Mouse (Mus musculus): ENCODE results near the gene Nxph2.
"Not testable (repeated sequence)": the region's sequence is repeated elsewhere in the genome, so short reads cannot be mapped to it uniquely, and the experiment has no call there.

Gene Nxph2

DNA sequence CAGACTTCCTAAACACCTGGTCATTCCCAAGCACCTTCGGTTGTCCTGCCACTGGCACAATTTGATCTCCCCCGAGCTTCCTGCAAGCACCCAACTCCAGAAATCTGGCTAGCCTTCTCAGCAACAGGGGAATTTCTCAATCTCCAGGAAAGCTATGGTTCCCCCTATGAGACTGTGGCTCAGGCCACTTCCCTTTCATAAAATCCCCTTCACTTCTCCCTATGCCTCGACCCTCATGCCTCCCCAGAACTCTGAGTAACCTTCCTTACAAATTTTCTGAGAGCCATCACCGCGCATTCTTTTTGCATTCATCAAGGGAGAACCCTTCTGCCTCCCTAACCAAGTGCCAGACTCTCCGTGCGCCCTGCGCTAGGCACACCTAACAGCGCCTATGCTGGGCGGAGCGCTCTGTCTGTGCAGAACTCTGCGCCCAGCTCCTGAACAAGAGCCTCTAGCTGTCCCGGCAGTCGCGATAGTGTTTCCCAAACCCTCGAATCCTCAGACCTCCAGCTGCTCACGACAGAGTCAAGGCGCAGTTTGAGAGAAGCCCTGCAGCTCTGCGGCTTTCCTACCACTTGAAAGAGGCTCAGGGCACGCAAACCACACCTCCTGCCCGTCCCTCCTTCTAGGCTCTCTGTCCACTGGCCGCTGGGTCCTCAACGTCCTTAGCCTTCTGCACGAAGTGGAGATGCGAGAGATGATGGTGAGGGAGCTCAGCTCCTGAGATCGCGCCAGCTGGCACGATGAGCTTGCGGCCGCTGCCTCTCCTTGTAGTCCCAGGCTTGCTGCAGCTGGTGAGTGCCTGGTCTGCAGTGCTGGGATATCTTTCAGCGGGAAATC is at the start of gene Nxph2:
Gene Nxph2 (plus strand): TSS at position 501 of the 840 bp plus-strand sequence.
- DNase-seq (ENCODE audit: low spot score) = no peak

DNA sequence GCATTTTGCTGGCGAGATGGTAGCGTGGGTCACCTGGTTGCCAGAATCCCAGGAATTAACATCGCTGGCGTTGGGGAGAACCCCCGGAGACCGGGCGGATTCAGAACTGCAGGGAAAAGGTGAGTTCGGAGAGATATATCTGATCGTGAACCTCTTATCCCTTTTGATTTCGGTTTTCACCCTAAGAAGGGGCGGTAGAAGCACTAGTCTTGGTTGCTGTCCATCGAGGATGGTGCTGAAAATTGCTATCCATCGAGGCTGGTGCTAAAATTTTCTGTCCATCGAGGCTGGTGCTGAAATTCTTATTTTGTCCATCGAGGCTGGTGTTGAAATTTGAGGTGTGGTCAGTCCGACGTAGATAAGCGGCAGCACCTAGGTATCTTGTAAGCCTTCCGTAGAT is 30.1 kb upstream of the Nxph2 start:
- DNase-seq (ENCODE audit: low spot score) = not testable (repeated sequence)

DNA sequence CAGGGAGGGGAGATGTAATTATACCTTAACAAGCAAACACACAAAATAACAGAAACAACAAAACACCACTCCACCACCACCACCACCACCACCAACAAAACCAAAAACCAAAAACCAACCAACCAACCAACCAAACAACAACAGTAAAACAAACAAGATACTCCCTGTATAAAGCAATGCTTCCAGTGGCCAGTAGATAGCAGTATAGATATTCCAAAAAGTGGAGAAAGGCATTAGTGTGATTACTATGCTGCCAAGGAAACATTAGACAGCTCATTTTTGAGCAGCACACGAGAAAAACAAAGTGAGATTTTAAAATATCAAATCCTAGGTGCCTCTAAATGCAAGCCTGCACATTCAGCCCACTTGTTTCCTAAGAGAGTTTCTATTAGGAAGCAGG is 6.2 kb upstream of the Nxph2 start:
- no peak for DNase-seq (ENCODE audit: low spot score)

All from urinary bladder, postnatal 25 days (tissue).